ENCODE assay signal across 8 mouse cellular contexts in the genomic region with DNA sequence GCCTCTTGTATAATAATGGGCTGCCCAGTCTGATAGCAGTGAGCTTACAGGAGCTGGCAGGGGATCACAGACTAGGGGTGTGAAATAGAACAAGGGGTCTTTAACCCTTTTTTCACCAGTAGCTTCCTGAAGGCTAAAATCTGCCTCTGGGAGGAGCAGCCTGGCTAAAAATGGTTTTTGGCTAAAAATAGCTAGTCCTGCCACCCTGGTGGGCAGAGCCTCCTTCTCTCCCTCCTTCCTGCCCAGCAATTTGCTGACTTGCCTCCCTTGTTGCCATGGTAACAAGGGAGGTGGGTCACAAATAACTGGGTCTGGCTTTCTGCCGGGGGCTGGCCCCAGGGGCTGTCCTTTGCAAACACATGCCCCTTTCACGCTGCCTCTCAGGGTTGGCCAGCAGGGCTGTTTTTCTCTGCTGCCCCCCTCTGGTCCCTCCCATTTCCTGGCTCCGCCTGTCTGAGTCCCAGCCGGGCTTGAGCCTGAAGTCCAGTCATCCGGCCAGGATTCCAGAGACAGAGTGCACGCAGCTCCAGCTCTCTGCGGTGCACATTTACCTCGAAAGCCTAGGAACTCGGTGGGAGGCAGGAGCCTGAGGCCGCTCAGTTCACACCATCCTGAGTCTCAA.
A peak's percentile ranks its signal among the peaks of the same experiment; 100 is the strongest.
DNase-seq lines count a peak whose midpoint lies in the region; ATAC-seq lines count a peak whose summit lies in the region.

No protein-coding gene starts in this region.

- no peaks in the 10 kb centered on the region for H3K9me3 ChIP-seq in embryonic facial prominence, embryonic 11.5 days (replicated peaks; ENCODE audit: control insufficient read depth, low read length)

- H3K4me2 ChIP-seq in embryonic facial prominence, embryonic 11.5 days (ENCODE audit: low read depth, low read length), result peak overlapping the region; percentile 46

- peaks cover 3% of the 10 kb centered on the region; the same call in 1 of the 2 replicates for H3K4me1 ChIP-seq in embryonic facial prominence, embryonic 11.5 days (ENCODE audit: control insufficient read depth, insufficient read depth, low read length)

- no peaks in the 10 kb centered on the region for H3K27me3 ChIP-seq in embryonic facial prominence, embryonic 11.5 days (ENCODE audit: control insufficient read depth, insufficient read depth, low read length)

- peak; percentile 83 for ATAC-seq in embryonic facial prominence, embryonic 11.5 days (replicated peaks; ENCODE audit: insufficient number of reproducible peaks, low FRiP score, low TSS enrichment, low read depth)

- intact Hi-C loops in left cerebral cortex, postnatal 4 days (cut with DNase I), result loop anchor here (5.0 kb wide), 1 partner anchor 137 kb away; no protein-coding TSS in a partner anchor

- peak overlapping the region; percentile 41 for H3K9ac ChIP-seq in embryonic facial prominence, embryonic 11.5 days (replicated peaks; ENCODE audit: low read length)

- WGBS in embryonic facial prominence, embryonic 11.5 days, result under 1% methylated on average over 10 of the region's 10 CpGs

- peak overlapping the region; percentile 56; the same call in 1 of the 2 replicates for H3K27ac ChIP-seq in embryonic facial prominence, embryonic 11.5 days (replicated peaks; ENCODE audit: low read depth, low read length)

- H3K36me3 ChIP-seq in embryonic facial prominence, embryonic 11.5 days (replicated peaks; ENCODE audit: control insufficient read depth, insufficient read depth, low read depth, low read length), result no peaks in the 10 kb centered on the region; the same call in 1 of the 2 replicates

- peak overlapping the region; percentile 26 for H3K4me3 ChIP-seq in embryonic facial prominence, embryonic 11.5 days (ENCODE audit: low read depth, low read length)

- peak; percentile 56 to 64 for DNase-seq in spleen, adult 18-20 months
- no peak for DNase-seq in spleen, adult 12 weeks (ENCODE audit: low spot score)
- DNase-seq in embryonic facial prominence, embryonic 11.5 days (ENCODE audit: low spot score), result peak; percentile 94
- peak; percentile 96 to 98 for DNase-seq in heart, adult 18-20 months
- DNase-seq in kidney, adult 18-20 months, result peak; percentile 92
- DNase-seq in left cerebral cortex, postnatal 4 days, result peak; percentile 100
- DNase-seq in mesoderm, embryonic 11.5 days (ENCODE audit: low read depth, low spot score), result peak; percentile 97
- DNase-seq in right cerebral cortex, postnatal 4 days, result peak; percentile 88
